In the genomic region with DNA sequence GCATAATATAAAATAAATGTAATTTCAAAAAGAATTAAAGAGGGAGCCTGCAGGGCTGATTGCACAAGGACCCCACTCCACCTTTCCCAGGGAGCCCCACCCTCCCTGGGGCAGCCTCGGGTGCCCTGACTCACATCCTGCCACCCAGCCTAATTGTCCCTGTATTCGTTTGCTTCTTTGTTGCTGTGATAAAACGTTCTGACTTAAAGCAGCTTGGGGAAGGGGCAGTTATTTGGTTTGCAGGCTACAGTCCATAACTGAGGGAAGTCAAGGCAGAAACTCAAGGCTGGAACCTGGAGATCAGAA, we compare ENCODE assay signal across 7 mouse cellular contexts. TPM values are rescaled to one million over a fixed set of nuclear protein-coding genes. Genes with fewer than 3 reads are reported as not detected.
A peak's percentile ranks its signal among the peaks of the same experiment; 100 is the strongest.
DNase-seq lines count a peak whose midpoint lies in the region; ATAC-seq and TF ChIP-seq lines count a peak whose summit lies in the region.

No protein-coding gene starts in this region.

- WGBS in hindbrain, postnatal 0 days = 27% methylated on average over 3 of the region's 3 CpGs
- 29% methylated on average over 3 of the region's 3 CpGs for WGBS in hindbrain, embryonic 11.5 days
- 24% methylated on average over 3 of the region's 3 CpGs for WGBS in stomach, embryonic 15.5 days
- 15% methylated on average over 3 of the region's 3 CpGs for WGBS in stomach, postnatal 0 days
- WGBS in intestine, postnatal 0 days = 13% methylated on average over 3 of the region's 3 CpGs

- H3K27me3 ChIP-seq in hindbrain, postnatal 0 days (ENCODE audit: insufficient read depth, low read length) = no peaks in the 10 kb centered on the region
- peaks cover 45% of the 10 kb centered on the region for H3K27me3 ChIP-seq in hindbrain, embryonic 11.5 days (ENCODE audit: control insufficient read depth, insufficient read depth, low read length)
- peaks cover 4% of the 10 kb centered on the region; the same call in 1 of the 2 replicates for H3K27me3 ChIP-seq in stomach, embryonic 15.5 days (replicated peaks)
- no peaks in the 10 kb centered on the region for H3K27me3 ChIP-seq in stomach, postnatal 0 days (ENCODE audit: control insufficient read depth, insufficient read depth, low read length)
- H3K27me3 ChIP-seq in intestine, postnatal 0 days (replicated peaks; ENCODE audit: control insufficient read depth, insufficient read depth, low read length) = 0 out of 2 replicates have a peak, but pooled peaks cover 4% of the 10 kb centered on the region

- H3K27ac ChIP-seq in hindbrain, postnatal 0 days = no peak overlapping the region
- H3K27ac ChIP-seq in hindbrain, embryonic 11.5 days (ENCODE audit: low read depth, low read length) = no peak overlapping the region
- peak overlapping the region; percentile 74 for H3K27ac ChIP-seq in stomach, embryonic 15.5 days
- no peak overlapping the region for H3K27ac ChIP-seq in stomach, postnatal 0 days (replicated peaks)
- no peak overlapping the region for H3K27ac ChIP-seq in intestine, postnatal 0 days (ENCODE audit: low read depth, low read length)

- H3K9ac ChIP-seq in hindbrain, postnatal 0 days (replicated peaks; ENCODE audit: low read length) = no peak overlapping the region
- no peak overlapping the region for H3K9ac ChIP-seq in hindbrain, embryonic 11.5 days (ENCODE audit: low read depth, low read length)
- no peak overlapping the region for H3K9ac ChIP-seq in stomach, embryonic 15.5 days
- no peak overlapping the region for H3K9ac ChIP-seq in stomach, postnatal 0 days (ENCODE audit: low read length)
- no peak overlapping the region for H3K9ac ChIP-seq in intestine, postnatal 0 days (ENCODE audit: low read depth, low read length)

- no peak for ATAC-seq in hindbrain, postnatal 0 days
- ATAC-seq in hindbrain, embryonic 11.5 days (ENCODE audit: low FRiP score) = no peak
- no peak for ATAC-seq in stomach, embryonic 15.5 days (ENCODE audit: insufficient read depth, low FRiP score, low read depth)
- ATAC-seq in stomach, postnatal 0 days (ENCODE audit: low FRiP score, low TSS enrichment) = no peak
- no peak for ATAC-seq in intestine, postnatal 0 days

- H3K4me1 ChIP-seq in hindbrain, postnatal 0 days (ENCODE audit: insufficient read depth, low read length) = peaks cover 8% of the 10 kb centered on the region; the same call in 1 of the 2 replicates
- H3K4me1 ChIP-seq in hindbrain, embryonic 11.5 days (replicated peaks; ENCODE audit: control insufficient read depth, insufficient read depth, low read length) = peaks cover 9% of the 10 kb centered on the region
- peaks cover 15% of the 10 kb centered on the region for H3K4me1 ChIP-seq in stomach, embryonic 15.5 days
- no peaks in the 10 kb centered on the region; the same call in 1 of the 2 replicates for H3K4me1 ChIP-seq in stomach, postnatal 0 days (replicated peaks; ENCODE audit: control insufficient read depth, insufficient read depth)
- no peaks in the 10 kb centered on the region for H3K4me1 ChIP-seq in intestine, postnatal 0 days (replicated peaks; ENCODE audit: control insufficient read depth, insufficient read depth, low read length)

- no peak for TF ChIP-seq CTCF in hindbrain, postnatal 0 days (IDR thresholded peaks at IDR 0.05; ENCODE audit: low read depth)
- TF ChIP-seq CTCF in stomach, postnatal 0 days (IDR thresholded peaks at IDR 0.05; ENCODE audit: low read depth) = no peak
- no peak for TF ChIP-seq CTCF in intestine, postnatal 0 days (IDR thresholded peaks at IDR 0.05; ENCODE audit: low read depth)

- H3K4me3 ChIP-seq in hindbrain, postnatal 0 days (ENCODE audit: low read length) = no peak overlapping the region
- no peak overlapping the region for H3K4me3 ChIP-seq in hindbrain, embryonic 11.5 days (ENCODE audit: low read depth, low read length)
- peak overlapping the region; percentile 83; the same call in 1 of the 2 replicates for H3K4me3 ChIP-seq in stomach, embryonic 15.5 days (replicated peaks)
- H3K4me3 ChIP-seq in stomach, postnatal 0 days (ENCODE audit: low read depth, low read length) = no peak overlapping the region
- H3K4me3 ChIP-seq in intestine, postnatal 0 days (ENCODE audit: low read depth, low read length) = no peak overlapping the region

- peak overlapping the region; percentile 99; the same call in 1 of the 2 replicates for H3K4me2 ChIP-seq in hindbrain, postnatal 0 days (ENCODE audit: low read depth, low read length)
- no peak overlapping the region for H3K4me2 ChIP-seq in hindbrain, embryonic 11.5 days (replicated peaks; ENCODE audit: low read depth, low read length)
- H3K4me2 ChIP-seq in stomach, embryonic 15.5 days = peak overlapping the region; percentile 93; the same call in 1 of the 2 replicates
- H3K4me2 ChIP-seq in stomach, postnatal 0 days (replicated peaks; ENCODE audit: low read depth) = no peak overlapping the region
- H3K4me2 ChIP-seq in intestine, postnatal 0 days (replicated peaks; ENCODE audit: low read depth) = peak overlapping the region; percentile 98; the same call in 1 of the 2 replicates

- peaks cover 8% of the 10 kb centered on the region; the same call in 1 of the 2 replicates for H3K36me3 ChIP-seq in hindbrain, postnatal 0 days (ENCODE audit: insufficient read depth, low read length)
- H3K36me3 ChIP-seq in hindbrain, embryonic 11.5 days (ENCODE audit: control insufficient read depth, insufficient read depth, low read length) = no peaks in the 10 kb centered on the region
- H3K36me3 ChIP-seq in stomach, embryonic 15.5 days = peaks cover 17% of the 10 kb centered on the region
- peaks cover 8% of the 10 kb centered on the region; the same call in 1 of the 2 replicates for H3K36me3 ChIP-seq in stomach, postnatal 0 days (ENCODE audit: control insufficient read depth, insufficient read depth, low read length)
- H3K36me3 ChIP-seq in intestine, postnatal 0 days (ENCODE audit: control insufficient read depth, insufficient read depth) = peaks cover 19% of the 10 kb centered on the region; the same call in 1 of the 2 replicates

- TF ChIP-seq EP300 in stomach, postnatal 0 days (optimal IDR thresholded peaks at IDR 0.05) = no peak

- no peaks in the 10 kb centered on the region for H3K9me3 ChIP-seq in hindbrain, postnatal 0 days (ENCODE audit: low read length)
- H3K9me3 ChIP-seq in hindbrain, embryonic 11.5 days (ENCODE audit: control insufficient read depth, low read length) = no peaks in the 10 kb centered on the region
- H3K9me3 ChIP-seq in stomach, embryonic 15.5 days = no peaks in the 10 kb centered on the region
- H3K9me3 ChIP-seq in stomach, postnatal 0 days (ENCODE audit: control insufficient read depth, low read length) = no peaks in the 10 kb centered on the region
- no peaks in the 10 kb centered on the region for H3K9me3 ChIP-seq in intestine, postnatal 0 days (ENCODE audit: control insufficient read depth)

- no peak for DNase-seq in hindbrain, postnatal 0 days (ENCODE audit: low spot score)
- no peak for DNase-seq in hindbrain, embryonic 11.5 days (ENCODE audit: low spot score)
- DNase-seq in stomach, postnatal 0 days (ENCODE audit: low spot score) = no peak
- no peak for DNase-seq in cerebellum, adult 11 months
- DNase-seq in spleen, adult 12 weeks (ENCODE audit: low spot score) = no peak

RNA-seq across cellular contexts. Expression of gene Rps6ka4, which starts 0.8 kb away (rescaled TPM):
- 26.0 and 27.7 TPM in 2 replicates for total RNA-seq in hindbrain, postnatal 0 days (2014; rRNA removed)
- 19.5 and 22.1 TPM in 2 replicates for polyA plus RNA-seq in hindbrain, postnatal 0 days (2015; fragmentation: Nextera tagmentation; extraction: Ambion mirVana)
- polyA plus RNA-seq in hindbrain, embryonic 11.5 days (2014; fragmentation: Nextera tagmentation; extraction: Ambion mirVana) = 5.2 and 5.8 TPM in 2 replicates
- polyA plus RNA-seq in stomach, embryonic 15.5 days (2015; fragmentation: Nextera tagmentation; extraction: Ambion mirVana) = 28.1 and 30.1 TPM in 2 replicates
- 34.7 and 34.9 TPM in 2 replicates for polyA plus RNA-seq in stomach, postnatal 0 days (2015; fragmentation: Nextera tagmentation; extraction: Ambion mirVana)
- 15.7 and 16.7 TPM in 2 replicates for polyA plus RNA-seq in intestine, postnatal 0 days (2015; fragmentation: Nextera tagmentation; extraction: Ambion mirVana)

RNA-seq across cellular contexts. Expression of gene Ccdc88b, which starts 16.8 kb away (rescaled TPM):
- total RNA-seq in hindbrain, postnatal 0 days (2014; rRNA removed) = 1.8 and 2.2 TPM in 2 replicates
- 1.2 and 1.5 TPM in 2 replicates for polyA plus RNA-seq in hindbrain, postnatal 0 days (2015; fragmentation: Nextera tagmentation; extraction: Ambion mirVana)
- 0.42 and 0.74 TPM in 2 replicates for polyA plus RNA-seq in hindbrain, embryonic 11.5 days (2014; fragmentation: Nextera tagmentation; extraction: Ambion mirVana)
- polyA plus RNA-seq in stomach, embryonic 15.5 days (2015; fragmentation: Nextera tagmentation; extraction: Ambion mirVana) = 1.7 and 1.9 TPM in 2 replicates
- 0.34 and 0.45 TPM in 2 replicates for polyA plus RNA-seq in stomach, postnatal 0 days (2015; fragmentation: Nextera tagmentation; extraction: Ambion mirVana)
- 1.4 and 1.7 TPM in 2 replicates for polyA plus RNA-seq in intestine, postnatal 0 days (2015; fragmentation: Nextera tagmentation; extraction: Ambion mirVana)

Comparison
In these comparisons a context has a peak if more than half of its experiments do, and no peak if none do; other contexts are left out.
1. H3K4me2 ChIP-seq: peak in hindbrain, postnatal 0 days (single experiment), stomach, embryonic 15.5 days (single experiment) and intestine, postnatal 0 days (single experiment); none in hindbrain, embryonic 11.5 days (single experiment) and stomach, postnatal 0 days (single experiment).